Mouse (Mus musculus) heart, embryonic 11.5 days (tissue): Measurements from ENCODE around the gene Cnn2. TPM values are rescaled to one million over a fixed set of nuclear protein-coding genes. Genes with fewer than 3 reads are reported as not detected.

Experiments
- ATAC-seq: fragments of 200-750 bp; cut with Nextera tagmentation; replicated peaks from 2 replicates; pipeline ENCODE4 v1.8.0; 2017; ENCODE audit warnings: moderate library complexity; ENCODE audit not compliant: insufficient number of reproducible peaks, low FRiP score, low TSS enrichment
- H3K27ac ChIP-seq: fragments of 300-500 bp; sonication (generic); 2 replicates; pipeline ENCODE4 v1.5.1; 2014; ENCODE audit warnings: mild to moderate bottlenecking, low read depth, low read length
- H3K27me3 ChIP-seq: fragments of 300-500 bp; sonication (generic); 2 replicates; pipeline ENCODE4 v1.6.1; 2014; ENCODE audit warnings: mild to moderate bottlenecking, low read length, mixed read lengths; ENCODE audit not compliant: control insufficient read depth, insufficient read depth
- H3K36me3 ChIP-seq: fragments of 300-500 bp; sonication (generic); 2 replicates; pipeline ENCODE4 v1.6.1; 2014; ENCODE audit warnings: mild to moderate bottlenecking, low read length, moderate library complexity, mixed read lengths; ENCODE audit not compliant: control insufficient read depth, insufficient read depth
- H3K4me1 ChIP-seq: fragments of 300-500 bp; sonication (generic); 2 replicates; pipeline ENCODE4 v1.6.1; 2014; ENCODE audit warnings: low read length; ENCODE audit not compliant: control insufficient read depth, insufficient read depth
- H3K4me2 ChIP-seq: fragments of 300-500 bp; sonication (generic); 2 replicates; pipeline ENCODE4 v1.6.1; 2014; ENCODE audit warnings: mild to moderate bottlenecking, moderate library complexity
- H3K4me3 ChIP-seq: fragments of 300-500 bp; sonication (generic); 2 replicates; pipeline ENCODE4 v1.5.1; 2014; ENCODE audit warnings: low read depth, low read length
- H3K9ac ChIP-seq: fragments of 300-500 bp; sonication (generic); 2 replicates; pipeline ENCODE4 v1.6.1; 2014; ENCODE audit warnings: mild to moderate bottlenecking, low read depth, low read length, moderate library complexity
- H3K9me3 ChIP-seq: fragments of 300-500 bp; sonication (generic); replicated peaks from 2 replicates; pipeline ENCODE4 v1.6.1; 2016; ENCODE audit warnings: low read length; ENCODE audit not compliant: control insufficient read depth
- WGBS: fragments of 180-500 bp; shearing (Covaris S2); extraction: QIAGEN DNeasy Blood & Tissue Kit; methylation state at CpG from one replicate; pipeline ENCODE4 v1.1.7; 2014; ENCODE audit not compliant: insufficient replicate concordance; 5-methylcytosine and 5-hydroxymethylcytosine counted together
- polyA plus RNA-seq: library from polyadenylated mRNA; unstranded; fragments of >200 nt; fragmentation: Nextera tagmentation; extraction: Ambion mirVana; gene quantifications from 2 replicates; pipeline ENCODE4 v1.2.1, GENCODE M21; 2014

Cnn2 gene
- polyA plus RNA-seq, 1 experiment from 2014 or later = 405 TPM

GRCm38 (mm10) chr10:80001945-80002344, 13.6 kb downstream of the Cnn2 start:
- 77% methylated on average over 9 of the region's 9 CpGs for WGBS
- H3K36me3 ChIP-seq = no peaks in the 10 kb centered on the region
- H3K27ac ChIP-seq = no peak overlapping the region
- peaks cover 25% of the 10 kb centered on the region for H3K4me1 ChIP-seq
- H3K27me3 ChIP-seq = peaks cover 26% of the 10 kb centered on the region
- no peaks in the 10 kb centered on the region for H3K9me3 ChIP-seq
- no peak overlapping the region for H3K4me3 ChIP-seq
- no peak for ATAC-seq
- H3K9ac ChIP-seq = no peak overlapping the region
- no peak overlapping the region for H3K4me2 ChIP-seq

- H3K4me3 ChIP-seq = no peak overlapping the region
- H3K4me2 ChIP-seq = peak overlapping the region; percentile 31; the same call in 1 of the 2 replicates
- H3K36me3 ChIP-seq = no peaks in the 10 kb centered on the region
- no peak for ATAC-seq
- WGBS = 22% methylated on average over 21 of the region's 21 CpGs
- no peaks in the 10 kb centered on the region for H3K9me3 ChIP-seq
- peak overlapping the region; percentile 50 for H3K9ac ChIP-seq
- H3K4me1 ChIP-seq = peaks cover 20% of the 10 kb centered on the region
- peaks cover 26% of the 10 kb centered on the region for H3K27me3 ChIP-seq
- no peak overlapping the region for H3K27ac ChIP-seq
Measured at GRCm38 (mm10) chr10:80002829-80003228, 14.4 kb downstream of the Cnn2 start.

- H3K4me3 ChIP-seq = no peak overlapping the region
Measured at GRCm38 (mm10) chr10:80003374-80004232, 15.2 kb downstream of the Cnn2 start.

GRCm38 (mm10) chr10:80004233-80004705, 15.9 kb downstream of the Cnn2 start:
- Histone ChIP-seq H3K27ac (0 out of 2 replicates have a peak overlapping the region, but pooled peaks have one; percentile 16), H3K4me3 (no peak overlapping the region), H3K4me1 (peaks cover 15% of the 10 kb centered on the region), H3K4me2 (no peak overlapping the region), H3K27me3 (peaks cover 24% of the 10 kb centered on the region), H3K9ac (no peak overlapping the region), H3K36me3 (peaks cover 2% of the 10 kb centered on the region; the same call in 1 of the 2 replicates), H3K9me3 (no peaks in the 10 kb centered on the region)
- no peak for ATAC-seq
- 86% methylated on average over 8 of the region's 8 CpGs for WGBS

More at GRCm38 (mm10) chr10:80003374-80004232, 15.2 kb downstream of the Cnn2 start:
- ATAC-seq = 0 out of 2 replicates have a peak, but pooled peaks have one; percentile 8
- Histone ChIP-seq H3K27ac (peak overlapping the region; percentile 25; the same call in 1 of the 2 replicates), H3K4me1 (peaks cover 15% of the 10 kb centered on the region), H3K27me3 (peaks cover 26% of the 10 kb centered on the region), H3K36me3 (no peaks in the 10 kb centered on the region), H3K9ac (peak overlapping the region; percentile 50), H3K9me3 (no peaks in the 10 kb centered on the region), H3K4me2 (peak overlapping the region; percentile 31; the same call in 1 of the 2 replicates)
- WGBS = 43% methylated on average over 9 of the region's 9 CpGs

- ATAC-seq = no peak
- Histone ChIP-seq H3K4me1 (peaks cover 9% of the 10 kb centered on the region), H3K4me3 (no peak overlapping the region), H3K27me3 (peaks cover 42% of the 10 kb centered on the region), H3K4me2 (no peak overlapping the region), H3K36me3 (peaks cover 15% of the 10 kb centered on the region), H3K9me3 (peaks cover 11% of the 10 kb centered on the region), H3K27ac (no peak overlapping the region), H3K9ac (no peak overlapping the region)
- 86% methylated on average over 6 of the region's 6 CpGs for WGBS
Measured at GRCm38 (mm10) chr10:80011740-80012139, 23.4 kb downstream of the Cnn2 start.

- peaks cover 11% of the 10 kb centered on the region for H3K4me1 ChIP-seq
- peaks cover 11% of the 10 kb centered on the region for H3K9me3 ChIP-seq
- peaks cover 42% of the 10 kb centered on the region for H3K27me3 ChIP-seq
- WGBS = 31% methylated on average over 25 of the region's 25 CpGs
- H3K9ac ChIP-seq = no peak overlapping the region
- peaks cover 15% of the 10 kb centered on the region for H3K36me3 ChIP-seq
- no peak overlapping the region for H3K4me2 ChIP-seq
- no peak overlapping the region for H3K4me3 ChIP-seq
- no peak for ATAC-seq
- no peak overlapping the region for H3K27ac ChIP-seq
Measured at GRCm38 (mm10) chr10:80013609-80014008, 25.2 kb downstream of the Cnn2 start.

- peaks cover 11% of the 10 kb centered on the region for H3K9me3 ChIP-seq
- H3K4me3 ChIP-seq = peak overlapping the region; percentile 10; the same call in 1 of the 2 replicates
- peaks cover 12% of the 10 kb centered on the region for H3K36me3 ChIP-seq
- H3K27ac ChIP-seq = no peak overlapping the region
- no peak overlapping the region for H3K9ac ChIP-seq
- no peak for ATAC-seq
- peaks cover 42% of the 10 kb centered on the region for H3K27me3 ChIP-seq
- 19% methylated on average over 28 of the region's 28 CpGs for WGBS
- H3K4me1 ChIP-seq = peaks cover 21% of the 10 kb centered on the region
- H3K4me2 ChIP-seq = peak overlapping the region; percentile 14; the same call in 1 of the 2 replicates
Measured at GRCm38 (mm10) chr10:80014484-80015290, 26.3 kb downstream of the Cnn2 start.

- H3K36me3 ChIP-seq = peaks cover 9% of the 10 kb centered on the region
- H3K4me3 ChIP-seq = no peak overlapping the region
- peaks cover 7% of the 10 kb centered on the region for H3K9me3 ChIP-seq
- H3K4me2 ChIP-seq = no peak overlapping the region; the same call in 1 of the 2 replicates
- no peak for ATAC-seq
- peak overlapping the region; percentile 39; the same call in 1 of the 2 replicates for H3K9ac ChIP-seq
- no peak overlapping the region for H3K27ac ChIP-seq
- peaks cover 29% of the 10 kb centered on the region for H3K4me1 ChIP-seq
- H3K27me3 ChIP-seq = peaks cover 42% of the 10 kb centered on the region
- 70% methylated on average over 10 of the region's 10 CpGs for WGBS
Measured at GRCm38 (mm10) chr10:80015583-80015982, 27.2 kb downstream of the Cnn2 start.
